Mouse (Mus musculus): ENCODE data around the gene Xpnpep2. TPM values are rescaled to one million over a fixed set of nuclear protein-coding genes. Genes with fewer than 3 reads are reported as not detected.

Gene Xpnpep2
- polyA plus RNA-seq, 1 experiment from 2014 or later: 0.29 TPM

GRCm38 (mm10) chrX:48138011-48138410, 29.5 kb downstream of the Xpnpep2 start:
- no peak overlapping the region for H3K4me3 ChIP-seq (ENCODE audit: low read depth, low read length)
- no peak overlapping the region for H3K9ac ChIP-seq (ENCODE audit: low read depth, low read length)
- H3K9me3 ChIP-seq (ENCODE audit: control insufficient read depth, low read length): no peaks in the 10 kb centered on the region
- 0 out of 2 replicates have a peak, but pooled peaks cover 2% of the 10 kb centered on the region for H3K27me3 ChIP-seq (replicated peaks; ENCODE audit: control insufficient read depth, insufficient read depth, low read length)
- no peak for DNase-seq (ENCODE audit: low spot score)
- ATAC-seq (replicated peaks; ENCODE audit: low FRiP score): no peak; the same call in none of the 2 replicates
- H3K36me3 ChIP-seq (ENCODE audit: control insufficient read depth, insufficient read depth, low read length): no peaks in the 10 kb centered on the region
- H3K4me2 ChIP-seq: no peak overlapping the region
- 53% methylated on average over 6 of the region's 6 CpGs for WGBS
- peak overlapping the region; percentile 19; the same call in 1 of the 2 replicates for H3K27ac ChIP-seq (ENCODE audit: low read depth, low read length)
- peaks cover 9% of the 10 kb centered on the region; the same call in 1 of the 2 replicates for H3K4me1 ChIP-seq (replicated peaks; ENCODE audit: control insufficient read depth, insufficient read depth, low read length)

GRCm38 (mm10) chrX:48138539-48139275, 30.2 kb downstream of the Xpnpep2 start:
- H3K27ac ChIP-seq (ENCODE audit: low read depth, low read length): peak overlapping the region; percentile 55
- DNase-seq (ENCODE audit: low spot score) (no peak), ATAC-seq (replicated peaks; ENCODE audit: low FRiP score) (peak; percentile 81)
- 0 out of 2 replicates have a peak, but pooled peaks cover 2% of the 10 kb centered on the region for H3K27me3 ChIP-seq (replicated peaks; ENCODE audit: control insufficient read depth, insufficient read depth, low read length)
- H3K9me3 ChIP-seq (ENCODE audit: control insufficient read depth, low read length): no peaks in the 10 kb centered on the region
- H3K4me2 ChIP-seq: peak overlapping the region; percentile 34
- H3K4me1 ChIP-seq (replicated peaks; ENCODE audit: control insufficient read depth, insufficient read depth, low read length): peaks cover 9% of the 10 kb centered on the region; the same call in 1 of the 2 replicates
- H3K4me3 ChIP-seq (ENCODE audit: low read depth, low read length): no peak overlapping the region
- 31% methylated on average over 7 of the region's 7 CpGs for WGBS
- no peak overlapping the region for H3K9ac ChIP-seq (ENCODE audit: low read depth, low read length)
- H3K36me3 ChIP-seq (ENCODE audit: control insufficient read depth, insufficient read depth, low read length): no peaks in the 10 kb centered on the region

- 0 out of 2 replicates have a peak, but pooled peaks cover 2% of the 10 kb centered on the region for H3K27me3 ChIP-seq (replicated peaks; ENCODE audit: control insufficient read depth, insufficient read depth, low read length)
- ATAC-seq (replicated peaks; ENCODE audit: low FRiP score) (no peak), DNase-seq (ENCODE audit: low spot score) (no peak)
- 46% methylated on average over 14 of the region's 14 CpGs for WGBS
- H3K9me3 ChIP-seq (ENCODE audit: control insufficient read depth, low read length): no peaks in the 10 kb centered on the region
- peaks cover 9% of the 10 kb centered on the region; the same call in 1 of the 2 replicates for H3K4me1 ChIP-seq (replicated peaks; ENCODE audit: control insufficient read depth, insufficient read depth, low read length)
- H3K27ac ChIP-seq (ENCODE audit: low read depth, low read length): 0 out of 2 replicates have a peak overlapping the region, but pooled peaks have one; percentile 55
- peak overlapping the region; percentile 34 for H3K4me2 ChIP-seq
- no peak overlapping the region for H3K4me3 ChIP-seq (ENCODE audit: low read depth, low read length)
- no peak overlapping the region for H3K9ac ChIP-seq (ENCODE audit: low read depth, low read length)
- H3K36me3 ChIP-seq (ENCODE audit: control insufficient read depth, insufficient read depth, low read length): no peaks in the 10 kb centered on the region
Measured at GRCm38 (mm10) chrX:48139368-48140285, 31.1 kb downstream of the Xpnpep2 start.

GRCm38 (mm10) chrX:48140286-48140877, 31.9 kb downstream of the Xpnpep2 start:
- no peak overlapping the region for H3K27ac ChIP-seq (ENCODE audit: low read depth, low read length)
- no peak overlapping the region for H3K9ac ChIP-seq (ENCODE audit: low read depth, low read length)
- ATAC-seq (replicated peaks; ENCODE audit: low FRiP score): no peak
- no peaks in the 10 kb centered on the region for H3K36me3 ChIP-seq (ENCODE audit: control insufficient read depth, insufficient read depth, low read length)
- 0 out of 2 replicates have a peak, but pooled peaks cover 2% of the 10 kb centered on the region for H3K27me3 ChIP-seq (replicated peaks; ENCODE audit: control insufficient read depth, insufficient read depth, low read length)
- 45% methylated on average over 3 of the region's 3 CpGs for WGBS
- H3K4me3 ChIP-seq (ENCODE audit: low read depth, low read length): no peak overlapping the region
- no peaks in the 10 kb centered on the region for H3K9me3 ChIP-seq (ENCODE audit: control insufficient read depth, low read length)
- no peak overlapping the region for H3K4me2 ChIP-seq
- H3K4me1 ChIP-seq (replicated peaks; ENCODE audit: control insufficient read depth, insufficient read depth, low read length): peaks cover 9% of the 10 kb centered on the region; the same call in 1 of the 2 replicates
- no peak for DNase-seq (ENCODE audit: low spot score)

GRCm38 (mm10) chrX:48141481-48141880, 33.0 kb downstream of the Xpnpep2 start:
- no peaks in the 10 kb centered on the region for H3K27me3 ChIP-seq (replicated peaks; ENCODE audit: control insufficient read depth, insufficient read depth, low read length)
- WGBS: 55% methylated on average over 6 of the region's 6 CpGs
- no peak for ATAC-seq (replicated peaks; ENCODE audit: low FRiP score)
- DNase-seq (ENCODE audit: low spot score): no peak
- H3K36me3 ChIP-seq (ENCODE audit: control insufficient read depth, insufficient read depth, low read length): no peaks in the 10 kb centered on the region
- H3K9me3 ChIP-seq (ENCODE audit: control insufficient read depth, low read length): no peaks in the 10 kb centered on the region
- peaks cover 9% of the 10 kb centered on the region; the same call in 1 of the 2 replicates for H3K4me1 ChIP-seq (replicated peaks; ENCODE audit: control insufficient read depth, insufficient read depth, low read length)
- no peak overlapping the region for H3K9ac ChIP-seq (ENCODE audit: low read depth, low read length)
- no peak overlapping the region for H3K4me2 ChIP-seq
- no peak overlapping the region for H3K27ac ChIP-seq (ENCODE audit: low read depth, low read length)
- no peak overlapping the region for H3K4me3 ChIP-seq (ENCODE audit: low read depth, low read length)

- 37% methylated on average over 26 of the region's 26 CpGs for WGBS
- no peaks in the 10 kb centered on the region for H3K9me3 ChIP-seq (ENCODE audit: control insufficient read depth, low read length)
- peak overlapping the region; percentile 42 for H3K4me3 ChIP-seq (ENCODE audit: low read depth, low read length)
- DNase-seq (ENCODE audit: low spot score) (peak; percentile 49), ATAC-seq (replicated peaks; ENCODE audit: low FRiP score) (peak; percentile 54)
- peak overlapping the region; percentile 34 for H3K27ac ChIP-seq (ENCODE audit: low read depth, low read length)
- H3K9ac ChIP-seq (ENCODE audit: low read depth, low read length): peak overlapping the region; percentile 46; the same call in 1 of the 2 replicates
- no peaks in the 10 kb centered on the region for H3K27me3 ChIP-seq (replicated peaks; ENCODE audit: control insufficient read depth, insufficient read depth, low read length)
- H3K36me3 ChIP-seq (ENCODE audit: control insufficient read depth, insufficient read depth, low read length): no peaks in the 10 kb centered on the region
- H3K4me1 ChIP-seq (replicated peaks; ENCODE audit: control insufficient read depth, insufficient read depth, low read length): peaks cover 9% of the 10 kb centered on the region; the same call in 1 of the 2 replicates
- peak overlapping the region; percentile 59 for H3K4me2 ChIP-seq
Measured at GRCm38 (mm10) chrX:48143415-48144335, 35.1 kb downstream of the Xpnpep2 start.

- 0 out of 2 replicates have a peak, but pooled peaks cover 2% of the 10 kb centered on the region for H3K27me3 ChIP-seq (replicated peaks; ENCODE audit: control insufficient read depth, insufficient read depth, low read length)
- peak within 1 kb of the TSS; percentile 33 for H3K4me3 ChIP-seq (ENCODE audit: low read depth, low read length)
- WGBS: 45% methylated on average over 4 of the region's 4 CpGs
- no peaks in the 10 kb centered on the region; the same call in 1 of the 2 replicates for H3K4me1 ChIP-seq (replicated peaks; ENCODE audit: control insufficient read depth, insufficient read depth, low read length)
- no peaks in the 10 kb centered on the region for H3K9me3 ChIP-seq (ENCODE audit: control insufficient read depth, low read length)
- H3K36me3 ChIP-seq (ENCODE audit: control insufficient read depth, insufficient read depth, low read length): no peaks in the 10 kb centered on the region
- DNase-seq (ENCODE audit: low spot score) (no peak), ATAC-seq (replicated peaks; ENCODE audit: low FRiP score) (no peak)
- no peak within 1 kb of the TSS for H3K27ac ChIP-seq (ENCODE audit: low read depth, low read length)
- H3K9ac ChIP-seq (ENCODE audit: low read depth, low read length): 0 out of 2 replicates have a peak within 1 kb of the TSS, but pooled peaks have one; percentile 20
- H3K4me2 ChIP-seq: peak within 1 kb of the TSS; percentile 43
Measured at GRCm38 (mm10) chrX:48146262-48146661, 37.7 kb downstream of the Xpnpep2 start, which contains the start of gene Sash3. TSS of gene Sash3 (plus strand) at chrX:48146436.

All from liver, embryonic 11.5 days (tissue).